Mouse (Mus musculus) liver, embryonic 14.5 days (tissue): Measurements from ENCODE around the gene Nprl2.

Experiments used
- CTCF ChIP-seq: IDR thresholded peaks from 2 replicates; pipeline ENCODE4 v1.5.1; 2016; ENCODE audit warnings: antibody characterized with exemption, low read depth, control low read depth
- EP300 ChIP-seq: IDR thresholded peaks from 2 replicates; pipeline ENCODE4 v1.6.1; 2016; ENCODE audit warnings: antibody characterized with exemption, low read depth

GRCm38 (mm10) chr9:107541005-107541404 lies 1.0 kb upstream of the Nprl2 start:
- TF ChIP-seq CTCF (no peak), EP300 (no peak)
